Mouse (Mus musculus) 416B (cell line): Measurements from ENCODE around the gene Pram1.

Source experiments
- DNase-seq: peaks from one replicate; pipeline ENCODE4 v3.0.0; 2011; ENCODE audit warnings: low read depth

Gene Pram1

DNA sequence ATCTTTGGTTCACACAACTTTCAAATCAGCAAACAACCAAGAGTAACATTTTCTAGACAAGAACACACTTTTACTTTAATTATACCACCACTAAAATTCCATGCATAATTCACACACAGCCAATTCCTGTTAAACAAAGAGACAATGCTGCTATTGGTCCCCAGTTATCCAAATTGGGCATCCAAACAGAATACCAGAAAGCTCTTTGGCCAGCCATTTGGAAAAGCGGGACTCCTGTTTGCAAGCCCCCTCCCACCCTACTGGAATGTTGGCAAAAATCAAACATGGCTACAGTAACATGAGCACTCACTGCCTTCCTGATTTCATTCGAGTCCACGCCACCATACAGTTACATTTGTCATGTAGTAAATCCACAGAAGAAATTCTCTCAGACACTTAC, 31.8 kb downstream of the Pram1 start:
- DNase-seq: no peak

DNA sequence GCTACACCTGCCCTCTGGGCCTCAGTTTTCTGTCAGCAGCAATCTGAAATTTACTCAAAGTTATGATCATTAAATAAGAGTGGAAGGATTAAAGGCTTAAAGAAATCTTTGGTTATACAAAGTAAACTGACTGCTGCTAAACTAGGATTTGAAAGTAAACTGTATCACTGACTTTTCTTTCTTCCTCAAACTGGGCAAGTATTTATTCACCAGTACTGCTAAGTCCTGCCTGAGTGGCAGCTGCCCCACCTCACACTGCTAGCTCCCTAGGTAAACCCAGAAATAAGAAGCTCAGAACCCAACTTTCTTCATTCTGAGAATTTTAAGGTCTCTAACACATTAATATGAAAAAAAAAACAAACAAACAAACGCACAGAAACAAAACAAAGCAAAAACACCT, 36.0 kb downstream of the Pram1 start:
- no peak for DNase-seq

DNA sequence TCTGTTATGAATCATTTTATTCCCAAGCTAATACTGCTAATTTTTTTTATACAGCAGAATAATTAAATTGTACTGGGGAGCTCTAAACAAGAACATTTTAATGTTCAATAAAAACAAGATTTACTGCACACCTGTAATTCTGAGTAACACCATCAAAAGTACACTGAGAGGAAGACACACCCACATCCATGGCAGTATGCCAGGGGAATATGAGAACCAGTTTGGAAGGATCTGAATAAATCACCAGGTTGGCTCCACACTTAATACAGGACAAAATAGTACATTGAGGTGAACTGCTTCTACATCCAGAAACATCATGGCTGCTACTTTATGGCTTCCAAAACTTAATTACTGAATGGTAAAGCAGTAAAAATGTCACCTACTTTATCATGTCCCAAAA, 37.6 kb downstream of the Pram1 start:
- peak; percentile 24 for DNase-seq

DNA sequence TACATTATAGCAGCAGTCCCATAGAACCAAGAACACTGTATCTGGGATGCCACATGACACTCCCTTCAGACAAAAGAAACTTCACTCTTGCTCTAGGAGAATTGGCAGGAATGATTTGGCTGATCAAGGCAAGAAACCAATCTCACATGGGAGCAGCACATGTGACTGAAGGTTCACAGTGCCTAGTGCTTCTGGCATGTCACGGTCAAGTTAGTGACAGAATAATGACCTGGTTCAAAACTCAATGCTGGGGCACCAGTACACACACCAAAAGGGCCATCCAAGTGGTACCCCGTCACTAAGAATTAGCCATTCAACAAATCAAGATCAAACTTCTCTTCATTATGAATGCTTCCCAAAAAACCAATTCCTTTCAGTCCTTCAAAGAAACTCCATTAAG, 38.2 kb downstream of the Pram1 start:
- no peak for DNase-seq

DNA sequence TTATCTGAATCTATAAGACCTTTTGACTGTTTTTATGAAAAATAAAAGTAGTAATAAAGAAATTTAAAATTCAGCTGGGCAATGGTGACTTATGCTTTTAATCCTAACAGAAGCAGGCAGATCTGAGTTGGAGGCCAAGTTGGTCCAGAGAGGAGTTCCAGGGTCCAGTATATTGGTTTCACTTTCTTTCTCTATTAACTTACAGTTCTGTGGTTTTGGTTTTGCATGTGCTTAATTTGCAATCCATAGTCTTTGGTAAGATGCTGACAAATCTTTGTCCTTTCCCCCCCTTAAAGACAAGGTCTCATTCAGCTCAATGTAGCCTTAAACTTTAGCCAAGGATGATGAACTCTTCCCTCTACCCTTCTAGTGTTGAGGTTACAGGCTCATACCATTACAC, 40.9 kb downstream of the Pram1 start:
- peak; percentile 51 for DNase-seq

DNA sequence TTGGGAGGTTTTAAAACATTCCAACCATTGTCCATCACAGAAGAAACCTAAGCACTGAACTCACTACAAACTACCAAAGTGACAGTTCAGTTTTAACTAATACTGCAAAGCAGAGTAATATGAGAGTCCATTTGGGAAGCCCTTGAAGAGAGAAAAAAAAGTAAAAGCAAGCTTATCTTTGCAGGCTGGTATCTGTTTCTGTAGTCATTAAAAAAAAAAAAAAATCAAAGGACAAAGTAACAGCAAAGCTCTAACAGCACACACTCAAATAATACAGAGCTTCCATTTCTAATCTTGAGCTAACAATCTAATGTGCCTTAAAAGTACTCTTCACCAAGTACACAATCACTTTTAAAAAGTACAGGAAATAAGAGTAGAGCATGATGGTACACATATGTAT, 43.9 kb downstream of the Pram1 start:
- DNase-seq: no peak

- DNase-seq: peak; percentile 83
Measured at GRCm38 (mm10) chr17:33684671-33685231, 46.9 kb downstream of the Pram1 start.

GRCm38 (mm10) chr17:33685249-33685653, 47.4 kb downstream of the Pram1 start:
- peak; percentile 98 for DNase-seq

GRCm38 (mm10) chr17:33686760-33687159, 48.9 kb downstream of the Pram1 start, which contains the start of gene Hnrnpm:
Gene Hnrnpm, minus strand, starts transcription at chr17:33686860.
- no peak for DNase-seq
